Mouse (Mus musculus) brain, embryonic 14.5 days (tissue): ENCODE data around the gene Brinp3.

ENCODE experiments used
- CTCF ChIP-seq: fragments of 200-500 bp; IDR thresholded peaks from 2 replicates; pipeline ENCODE4 v1.5.1; 2012; ENCODE audit warnings: inconsistent platforms, mild to moderate bottlenecking, moderate library complexity, borderline replicate concordance; ENCODE audit not compliant: insufficient read depth, insufficient read length; ENCODE audit errors: extremely low read depth
- POLR2A ChIP-seq: fragments of 200-500 bp; IDR thresholded peaks from 2 replicates; pipeline ENCODE4 v1.6.1; 2012; ENCODE audit warnings: mild to moderate bottlenecking, inconsistent platforms, borderline replicate concordance; ENCODE audit not compliant: poor library complexity, insufficient read depth, insufficient read length, severe bottlenecking; ENCODE audit errors: extremely low read depth

DNA sequence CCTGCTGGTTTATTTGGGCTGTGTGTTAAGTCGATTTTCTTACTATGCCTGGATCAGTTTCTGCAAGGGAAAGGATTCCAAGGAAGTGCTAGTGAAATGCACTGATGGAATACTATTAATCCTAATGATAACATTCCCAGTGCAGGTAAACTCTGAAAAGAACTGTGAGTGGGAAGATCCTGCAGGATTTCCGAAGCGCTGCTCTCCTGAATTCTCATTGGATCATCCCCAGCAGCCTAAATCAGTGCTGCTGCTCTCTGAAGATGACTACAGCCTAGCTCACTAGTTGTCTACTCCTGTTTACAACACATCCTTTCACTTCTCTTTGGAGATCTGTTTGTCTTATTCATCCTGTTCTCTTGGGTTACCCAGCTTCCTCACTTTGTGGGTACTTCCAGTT lies 826 bp downstream of the Brinp3 start:
- no peak for TF ChIP-seq POLR2A
- no peak for TF ChIP-seq CTCF
